Mouse (Mus musculus) cerebellum, postnatal 25 days (tissue): Measurements from ENCODE around the gene Ucp1.
A peak's percentile ranks its signal among the peaks of the same experiment; 100 is the strongest.
"Not testable (repeated sequence)": the region's sequence is repeated elsewhere in the genome, so short reads cannot be mapped to it uniquely, and the experiment has no call there.

ENCODE experiments used
- DNase-seq, 2 experiments: peaks; one replicate each; pipeline ENCODE4 v3.0.0; 2021; ENCODE audit warnings: mixed read lengths in 2 of 2

Gene Ucp1

DNA sequence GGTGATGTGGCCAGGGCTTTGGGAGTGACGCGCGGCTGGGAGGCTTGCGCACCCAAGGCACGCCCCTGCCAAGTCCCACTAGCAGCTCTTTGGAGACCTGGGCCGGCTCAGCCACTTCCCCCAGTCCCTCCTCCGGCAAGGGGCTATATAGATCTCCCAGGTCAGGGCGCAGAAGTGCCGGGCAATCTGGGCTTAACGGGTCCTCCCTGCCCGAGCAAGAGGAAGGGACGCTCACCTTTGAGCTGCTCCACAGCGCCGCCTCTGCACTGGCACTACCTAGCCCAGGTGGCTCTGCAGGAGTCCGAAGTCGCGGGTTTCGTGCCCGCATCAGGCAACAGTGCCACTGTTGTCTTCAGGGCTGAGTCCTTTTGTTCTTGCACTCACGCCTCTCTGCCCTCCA, at the start of gene Ucp1:
Ucp1 (plus strand) TSS at position 177 of the 400 bp plus-strand sequence.
- peak; percentile 42 to 59 for DNase-seq

DNA sequence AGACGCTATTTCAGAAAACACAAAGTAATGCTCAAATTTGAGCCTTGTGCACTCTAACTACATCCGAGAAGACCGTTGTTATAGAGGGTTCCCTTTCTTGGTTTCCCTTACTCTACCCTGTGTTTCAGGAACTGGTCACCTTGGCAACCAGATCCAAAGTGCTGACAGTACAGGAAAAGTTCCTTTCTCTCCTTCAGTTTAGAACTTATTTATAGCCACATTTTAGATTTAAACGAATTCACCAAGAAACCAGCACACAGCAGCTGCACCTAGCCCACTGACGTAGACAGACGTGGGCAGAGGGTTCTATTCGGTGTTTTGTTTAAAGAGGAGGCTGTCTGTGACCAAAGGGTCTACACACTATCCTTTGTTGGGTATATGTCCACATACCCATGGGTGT, 46.0 kb upstream of the Ucp1 start:
- DNase-seq = no peak

DNA sequence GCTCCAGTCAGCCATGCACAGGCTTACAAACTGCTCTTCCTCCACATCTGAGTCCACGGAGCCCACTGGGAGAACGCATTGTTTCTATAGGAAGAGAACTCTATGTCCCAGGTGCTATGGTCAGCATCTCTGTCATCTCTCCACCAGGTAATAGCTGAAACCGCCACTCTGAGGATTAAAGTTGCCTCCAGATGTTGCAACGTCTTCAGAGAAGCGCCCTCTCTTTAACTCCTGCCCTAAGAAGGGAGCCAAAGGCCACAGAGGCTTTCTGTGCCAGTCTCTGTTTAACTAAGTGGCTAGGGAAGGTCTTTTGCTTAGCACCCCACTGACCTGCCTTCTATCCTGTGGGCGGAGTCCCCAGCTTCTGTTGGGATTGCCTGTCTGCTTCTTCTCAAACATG, 39.3 kb upstream of the Ucp1 start:
- DNase-seq = no peak

DNA sequence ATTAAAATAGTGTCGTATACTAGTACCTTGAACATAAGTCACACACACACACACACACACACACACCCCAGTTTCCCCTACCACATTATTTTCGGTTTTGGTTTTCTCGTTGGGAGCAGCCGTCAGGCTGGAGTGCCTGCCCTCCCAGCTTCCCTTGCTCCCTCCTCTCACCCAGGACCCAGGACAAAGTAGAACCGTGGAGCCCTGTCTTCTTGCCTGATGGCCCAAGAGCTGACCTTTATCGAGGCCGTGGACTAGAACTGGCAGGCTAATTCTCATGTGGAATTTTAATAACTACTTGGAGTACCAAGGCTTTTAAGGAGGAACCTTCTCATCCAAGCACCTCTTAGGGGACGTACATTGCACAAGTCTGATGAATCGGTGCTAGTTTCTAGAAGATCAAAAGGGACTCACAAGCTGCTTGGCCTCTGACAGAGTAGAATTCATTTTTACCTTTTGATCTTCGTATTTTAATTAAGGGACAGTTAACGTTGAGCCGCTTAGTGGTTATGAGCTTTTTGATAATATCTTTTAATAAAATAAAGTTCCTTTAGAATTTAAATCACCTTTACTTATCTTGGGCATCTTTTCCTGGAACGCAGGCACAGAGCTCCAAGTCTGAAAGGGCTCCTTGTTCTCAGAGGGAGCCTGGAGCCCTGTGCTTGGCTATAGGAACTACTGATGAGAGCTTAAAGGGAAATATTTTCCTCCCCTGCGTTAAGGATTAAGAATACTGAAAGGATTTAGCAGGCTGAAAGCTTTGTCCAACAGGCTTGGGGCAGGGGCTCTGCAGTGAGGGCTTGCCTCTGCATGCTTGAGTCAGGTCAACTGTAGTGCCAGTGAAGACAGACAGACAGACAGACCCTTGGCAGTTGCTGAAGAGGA, 38.5 kb upstream of the Ucp1 start:
- no peak for DNase-seq

DNA sequence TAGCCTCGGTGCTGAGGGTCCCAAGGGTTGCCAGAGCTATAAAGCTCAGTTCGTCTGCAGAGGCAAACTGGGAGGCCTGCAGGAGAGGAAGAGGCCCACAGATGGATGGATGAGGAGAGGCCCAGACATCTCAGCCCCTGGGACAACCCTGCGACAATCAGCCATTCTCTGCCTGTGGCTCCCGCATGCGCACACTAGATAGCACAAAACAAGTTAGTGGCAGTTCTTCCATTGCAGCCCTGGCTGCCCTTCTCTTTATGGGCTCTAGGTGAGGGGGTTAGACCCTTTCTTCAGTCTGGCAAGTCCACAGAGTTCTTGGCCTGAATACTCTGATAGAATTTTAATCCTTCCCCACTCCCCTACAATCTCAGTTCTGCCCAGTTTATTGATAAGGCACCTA, 37.4 kb upstream of the Ucp1 start:
- no peak for DNase-seq

DNA sequence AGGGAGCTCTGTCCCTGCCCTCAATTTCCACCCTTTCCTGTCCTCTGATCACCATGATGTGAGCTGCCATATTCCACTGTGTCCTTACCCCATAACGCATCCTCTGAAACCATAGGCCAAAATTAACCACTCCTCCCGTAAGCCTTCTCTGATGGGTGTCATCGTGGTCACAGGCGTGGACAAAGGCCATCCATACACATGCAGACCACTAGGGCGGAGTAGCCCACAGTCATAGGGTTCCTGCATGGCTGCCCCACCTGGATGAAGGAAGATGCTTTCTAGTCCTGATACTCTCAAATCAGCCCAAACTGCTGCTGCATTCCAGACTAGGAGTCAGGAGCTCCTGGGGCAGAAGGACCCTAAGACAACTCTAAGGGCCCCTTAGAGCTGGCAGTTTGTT, 32.5 kb upstream of the Ucp1 start:
- no peak for DNase-seq

DNA sequence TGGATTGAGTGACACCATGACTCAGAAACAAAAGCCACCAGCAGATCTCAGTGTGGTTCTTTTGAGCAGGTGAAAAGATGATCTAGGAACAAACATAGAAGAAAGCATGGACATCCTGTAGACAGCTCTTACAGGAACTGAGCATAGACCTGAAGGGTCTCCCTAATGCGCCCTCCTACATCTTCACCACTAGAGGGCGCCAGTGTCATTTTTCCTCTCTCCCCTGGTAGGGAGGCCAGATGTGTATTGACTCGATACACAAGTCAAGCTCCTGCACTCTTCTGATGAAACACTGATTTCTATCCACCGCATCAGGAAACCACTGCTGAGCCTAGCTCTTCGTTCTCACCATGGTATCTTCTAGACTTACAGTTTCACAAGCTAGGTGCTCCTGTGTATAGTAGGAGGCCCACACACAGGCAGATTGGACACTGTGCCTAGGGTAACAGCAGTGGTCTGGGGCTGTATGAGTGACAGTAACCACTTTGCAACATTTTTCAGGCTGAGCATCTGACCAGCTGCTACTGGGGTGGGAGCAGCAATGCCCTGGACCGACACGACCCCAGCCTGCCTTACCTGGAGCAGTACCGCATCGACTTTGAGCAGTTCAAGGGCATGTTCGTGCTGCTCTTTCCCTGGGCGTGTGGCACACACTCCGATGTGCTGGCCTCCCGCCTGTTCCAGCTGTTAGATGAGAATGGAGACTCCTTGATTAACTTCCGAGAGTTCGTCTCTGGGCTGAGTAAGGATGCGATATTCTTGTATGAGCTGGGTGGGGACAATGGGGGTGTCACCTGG, 29.5 kb upstream of the Ucp1 start:
- peak; percentile 47 to 59 for DNase-seq

DNA sequence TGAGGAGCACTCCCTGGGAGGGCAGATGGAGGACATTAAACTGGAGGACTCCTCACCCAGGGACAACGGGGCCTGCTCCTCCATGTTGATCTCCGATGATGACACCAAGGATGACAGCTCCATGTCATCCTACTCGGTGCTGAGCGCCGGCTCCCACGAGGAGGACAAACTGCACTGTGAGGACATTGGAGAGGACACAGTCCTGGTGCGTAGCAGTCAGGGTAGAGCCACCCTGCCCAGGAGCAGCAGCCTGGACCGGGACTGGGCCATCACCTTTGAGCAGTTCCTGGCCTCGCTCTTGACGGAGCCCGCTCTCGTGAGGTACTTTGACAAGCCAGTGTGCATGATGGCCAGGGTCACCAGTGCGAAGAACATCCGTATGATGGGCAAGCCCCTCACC, 19.0 kb upstream of the Ucp1 start:
- no peak for DNase-seq

DNA sequence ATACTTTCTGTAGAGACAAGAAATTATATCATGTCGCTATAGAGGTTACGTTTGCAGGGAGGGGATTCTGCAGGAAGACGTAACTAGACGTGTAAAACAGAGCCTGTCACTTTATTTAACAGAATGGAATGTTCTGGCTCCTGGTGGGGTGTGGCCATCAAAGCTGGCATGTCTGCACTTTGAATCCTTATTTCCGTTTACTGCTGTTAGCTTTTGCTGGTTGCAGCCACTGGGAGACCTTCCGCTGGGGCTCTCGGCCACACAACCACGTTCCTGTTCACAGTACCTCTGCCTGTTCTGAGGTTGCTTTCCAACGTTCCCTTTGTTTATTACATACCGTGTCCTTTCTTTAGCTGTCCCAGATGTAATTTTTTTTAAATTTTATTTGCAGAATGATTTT, 17.7 kb upstream of the Ucp1 start:
- no peak for DNase-seq

DNA sequence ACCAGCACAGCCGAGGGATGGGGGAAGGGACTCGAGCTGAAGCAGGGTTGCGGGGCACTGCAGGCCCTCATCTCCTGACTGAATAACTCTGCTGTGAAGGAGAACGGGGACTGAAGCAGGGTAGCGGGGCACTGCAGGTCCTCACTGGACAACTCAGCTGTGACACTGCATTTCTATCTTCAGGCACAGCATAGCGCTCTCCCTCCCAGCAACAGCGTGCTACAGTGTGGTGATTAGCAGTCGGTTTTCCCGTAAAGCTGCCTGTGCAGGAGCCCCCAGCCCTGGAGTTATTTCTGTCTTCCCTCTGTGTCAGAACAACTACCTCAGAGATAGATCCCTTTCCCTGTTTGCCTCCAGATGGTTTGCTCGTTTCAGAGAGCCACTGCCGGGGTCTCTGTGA, 15.7 kb upstream of the Ucp1 start:
- no peak for DNase-seq

DNA sequence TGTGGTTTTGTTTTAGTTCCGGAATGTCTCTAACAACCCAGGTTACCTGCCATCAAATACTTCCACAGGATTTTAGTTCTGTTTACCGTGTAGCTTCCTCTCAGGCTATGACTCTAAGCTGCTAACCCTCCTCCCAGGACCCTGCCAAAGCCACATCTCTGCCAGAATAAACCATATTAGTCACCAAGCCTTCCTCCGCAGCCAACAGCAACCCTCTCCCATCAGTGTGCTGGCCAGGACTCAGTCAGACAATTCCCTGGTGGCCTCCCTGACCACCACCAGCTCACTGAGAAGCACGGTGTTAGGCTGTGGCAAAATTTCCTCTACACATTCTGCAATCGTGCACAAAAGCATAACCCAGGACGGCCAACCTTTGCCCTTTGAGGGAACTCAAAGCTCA, 11.7 kb upstream of the Ucp1 start:
- DNase-seq = no peak

DNA sequence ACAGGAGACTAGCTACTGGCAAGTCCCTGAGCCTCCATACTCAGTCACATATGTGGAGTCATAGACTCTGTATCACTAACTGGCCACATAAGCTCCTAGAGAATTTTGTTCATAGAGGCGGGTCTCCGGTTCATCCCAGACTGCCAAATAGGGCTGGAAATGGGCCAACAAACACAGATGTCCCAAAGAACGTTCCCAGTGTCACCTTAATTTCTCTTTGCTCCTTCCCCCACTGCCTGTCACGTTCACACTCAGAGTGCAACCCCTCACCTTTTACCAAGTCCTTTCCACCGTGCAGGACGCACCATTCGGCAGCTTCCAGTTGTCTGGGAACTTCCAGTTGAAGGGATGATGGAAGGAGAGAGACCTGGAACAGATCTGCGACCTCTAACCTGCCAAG, 4.8 kb upstream of the Ucp1 start:
- DNase-seq = no peak

DNA sequence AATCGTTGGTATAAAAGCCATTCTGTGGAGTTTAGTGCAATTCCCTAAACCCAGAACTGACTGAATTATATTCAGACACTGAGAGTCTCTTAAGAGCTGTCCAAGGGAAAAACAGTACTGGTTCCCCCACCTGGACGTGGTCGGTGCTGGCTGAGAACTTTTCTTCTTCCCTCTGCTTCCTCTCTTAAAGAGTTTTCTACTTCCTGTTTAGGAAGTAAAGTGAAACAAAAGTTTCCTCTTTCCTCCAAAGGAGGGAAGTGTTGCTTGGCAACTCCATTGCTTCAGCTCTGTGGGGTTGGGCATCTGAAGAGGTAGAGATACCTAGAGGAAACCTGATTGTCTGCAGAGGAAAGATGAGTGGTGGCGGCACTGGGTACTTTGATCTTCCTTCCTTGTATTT, 7.2 kb downstream of the Ucp1 start:
- no peak for DNase-seq

DNA sequence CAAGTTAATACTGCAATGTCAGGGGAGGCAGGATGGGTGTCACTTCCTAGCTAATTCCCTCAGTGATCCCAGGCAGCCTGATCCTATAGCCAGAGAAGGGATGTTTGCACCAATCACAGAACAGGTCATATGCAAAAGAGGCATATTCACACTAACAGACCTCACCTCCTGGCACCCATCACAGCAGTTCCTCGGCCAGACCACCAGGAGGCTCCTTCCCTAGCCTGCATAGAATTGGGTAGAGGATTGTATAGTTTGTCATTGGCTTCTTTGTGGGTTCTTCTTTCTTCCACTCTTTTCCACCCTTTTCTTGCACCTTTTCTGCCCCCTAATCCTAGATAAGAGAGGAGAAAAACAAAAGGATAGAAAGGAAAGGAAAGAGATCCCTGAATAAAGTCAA, 10.0 kb downstream of the Ucp1 start:
- DNase-seq = no peak

DNA sequence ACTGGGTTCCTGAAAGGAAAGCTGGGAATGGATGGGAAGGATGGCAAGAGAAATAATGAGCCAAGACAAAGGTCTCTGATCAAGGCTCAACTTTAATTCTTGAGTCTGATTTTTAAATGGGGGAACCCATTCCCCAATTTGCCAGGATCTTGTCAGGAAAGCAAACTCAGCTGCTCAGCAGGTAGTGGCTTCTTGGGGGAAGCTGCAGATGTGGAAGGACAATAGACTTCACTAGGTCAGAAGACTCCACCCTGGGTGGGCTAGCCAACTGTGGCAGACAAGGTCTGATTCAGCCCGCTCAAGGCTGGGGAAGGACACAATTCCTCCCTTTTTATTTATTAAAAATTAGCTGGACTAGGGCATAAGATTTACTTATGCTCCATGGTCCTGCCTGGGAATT, 14.8 kb downstream of the Ucp1 start:
- no peak for DNase-seq

DNA sequence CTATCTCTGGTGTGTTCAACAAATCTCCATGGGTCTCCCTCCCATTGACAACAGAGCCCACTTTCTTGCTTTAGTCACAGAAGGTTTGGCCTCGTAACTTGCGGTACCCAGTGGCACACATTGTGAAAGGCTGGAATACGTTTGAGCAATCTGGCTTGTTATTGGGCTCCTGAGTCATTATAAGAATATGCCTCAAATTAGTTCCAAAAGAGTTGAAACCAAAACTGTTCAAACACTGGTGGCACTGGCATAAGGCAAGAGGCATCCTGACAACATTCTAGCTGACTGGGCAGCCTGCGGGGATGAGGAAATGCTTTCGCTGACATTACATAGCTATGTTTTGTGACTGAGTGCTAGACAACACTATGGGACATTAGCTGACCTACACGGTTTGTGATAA, 19.7 kb downstream of the Ucp1 start:
- DNase-seq = no peak

DNA sequence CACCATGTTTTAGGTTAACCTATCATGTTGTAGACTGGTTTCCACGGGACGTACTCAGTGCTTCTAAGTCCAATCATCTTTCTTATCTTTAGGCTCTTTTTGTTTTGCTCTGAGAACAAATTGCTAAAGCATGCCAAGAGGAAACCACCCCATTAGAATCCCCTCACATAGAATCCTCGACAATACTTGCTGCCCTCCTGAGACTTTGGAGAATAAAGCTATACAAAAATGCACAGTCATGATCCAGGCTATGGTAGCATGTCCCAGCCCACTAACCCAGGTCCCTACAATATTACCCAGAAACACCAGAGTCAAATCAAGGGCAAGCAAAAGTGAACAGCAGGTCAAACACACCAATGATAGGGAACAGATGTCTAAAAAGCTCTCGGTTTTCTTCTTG, 24.9 kb downstream of the Ucp1 start:
- DNase-seq = not testable (repeated sequence)

DNA sequence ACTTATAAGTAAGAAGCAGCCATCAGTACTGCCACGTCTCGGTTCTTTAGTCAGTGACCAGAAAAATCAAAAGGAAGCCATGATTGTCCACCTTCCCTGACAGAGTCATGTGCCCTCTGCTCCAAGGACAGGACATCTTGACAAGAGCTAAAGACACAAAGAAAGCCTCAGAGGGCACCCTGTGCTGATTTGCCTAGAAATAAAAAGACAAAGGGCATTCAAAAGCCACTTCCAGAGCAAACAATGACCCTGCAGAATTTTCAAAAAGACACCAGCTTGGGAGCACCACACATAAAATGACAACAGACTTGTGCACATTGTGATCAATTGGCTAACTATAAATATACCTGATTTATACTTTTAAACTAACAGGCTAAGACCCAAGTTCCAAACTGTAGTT, 25.5 kb downstream of the Ucp1 start:
- no peak for DNase-seq

DNA sequence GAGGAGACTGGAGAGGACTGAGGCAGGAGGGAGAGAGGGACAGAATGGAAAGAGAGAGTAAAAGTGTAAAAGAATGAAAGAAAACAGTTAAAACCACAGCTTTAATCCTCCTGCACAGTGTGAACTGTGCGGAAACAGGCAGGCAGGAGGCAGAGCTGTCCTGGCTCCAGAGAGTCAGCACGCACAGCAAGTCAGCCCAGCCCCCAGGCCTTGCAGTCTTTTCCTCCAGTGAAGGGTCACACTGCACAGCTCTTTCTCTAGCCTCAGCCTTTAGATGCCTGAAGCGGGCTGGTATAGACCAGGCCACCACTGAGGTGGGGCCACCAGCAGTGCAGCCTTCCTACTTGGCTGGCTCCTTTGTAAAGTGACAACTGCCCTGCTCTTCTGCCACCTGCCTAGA, 30.4 kb downstream of the Ucp1 start:
- no peak for DNase-seq

DNA sequence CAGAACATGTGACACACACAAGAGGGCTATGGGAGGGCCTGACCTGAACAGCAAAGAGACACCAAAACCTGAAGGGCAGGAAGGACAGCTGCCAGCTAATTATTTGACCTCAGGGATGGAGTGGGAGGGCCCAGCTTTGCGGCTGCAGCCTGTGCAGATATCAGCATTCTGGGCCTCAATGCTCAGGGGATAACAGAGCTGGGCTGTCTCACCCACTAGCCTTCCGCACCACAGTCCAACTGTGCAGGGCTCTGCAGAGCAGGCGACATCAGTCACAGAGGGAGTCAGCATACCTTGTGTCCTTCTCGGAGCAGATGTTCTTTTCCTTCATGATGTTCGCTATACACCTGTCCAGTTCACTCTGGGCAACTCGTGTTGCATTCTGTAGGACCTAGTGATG, 32.2 kb downstream of the Ucp1 start:
- DNase-seq = no peak

DNA sequence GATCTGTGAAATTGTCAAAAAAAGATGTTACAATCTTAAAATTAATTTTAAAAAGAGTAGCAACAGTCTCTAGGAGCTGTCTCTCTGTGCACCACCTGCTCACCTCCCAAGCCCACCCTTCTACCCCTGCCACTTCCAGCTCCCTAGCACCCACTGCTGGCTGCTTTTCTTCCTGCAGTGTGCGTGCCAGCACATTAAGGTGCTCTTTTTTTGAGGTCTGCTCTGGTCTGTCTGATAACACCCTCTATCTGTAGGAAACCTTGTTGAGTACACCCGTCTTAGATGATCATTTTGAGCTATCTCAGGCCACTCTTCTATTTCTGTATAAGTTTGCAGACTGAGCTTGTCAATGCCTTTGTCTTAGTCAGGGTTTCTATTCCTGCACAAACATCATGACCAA, 32.9 kb downstream of the Ucp1 start:
- no peak for DNase-seq

DNA sequence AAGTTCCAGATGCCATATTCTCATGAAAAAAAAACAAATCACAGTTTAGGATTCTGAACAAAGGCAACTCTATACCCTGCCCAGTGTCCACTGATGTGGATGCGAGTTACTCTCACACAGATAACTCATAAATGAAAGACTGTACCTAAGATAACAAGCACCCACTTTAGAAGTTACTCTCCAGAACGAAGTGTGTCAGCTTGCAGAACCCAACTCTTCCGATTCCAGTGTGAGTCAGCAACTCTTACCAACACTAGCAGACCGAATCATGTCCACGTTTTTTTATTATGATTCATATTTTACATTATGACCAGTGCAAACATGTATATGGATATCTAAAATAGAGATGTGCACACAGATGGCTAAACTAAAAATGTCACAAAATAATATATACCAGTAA, 37.7 kb downstream of the Ucp1 start:
- DNase-seq = no peak

DNA sequence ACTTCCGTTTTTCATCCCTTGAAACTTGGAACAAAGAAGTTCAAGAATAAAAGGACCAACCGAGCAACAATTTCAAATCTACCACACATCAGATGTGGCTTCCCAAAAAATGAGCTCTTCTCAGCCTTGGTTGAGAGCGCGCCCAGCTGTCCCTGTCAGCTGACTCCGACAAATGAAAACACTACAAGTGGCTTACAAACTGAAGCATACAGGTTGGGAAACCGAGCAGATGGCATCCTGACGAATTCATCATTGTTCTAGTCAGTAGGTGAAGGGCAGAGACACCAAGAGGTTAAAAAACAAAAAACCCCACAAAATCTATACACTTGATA, 41.4 kb downstream of the Ucp1 start:
- DNase-seq = peak in 1 of 2 experiments; percentile 51

DNA sequence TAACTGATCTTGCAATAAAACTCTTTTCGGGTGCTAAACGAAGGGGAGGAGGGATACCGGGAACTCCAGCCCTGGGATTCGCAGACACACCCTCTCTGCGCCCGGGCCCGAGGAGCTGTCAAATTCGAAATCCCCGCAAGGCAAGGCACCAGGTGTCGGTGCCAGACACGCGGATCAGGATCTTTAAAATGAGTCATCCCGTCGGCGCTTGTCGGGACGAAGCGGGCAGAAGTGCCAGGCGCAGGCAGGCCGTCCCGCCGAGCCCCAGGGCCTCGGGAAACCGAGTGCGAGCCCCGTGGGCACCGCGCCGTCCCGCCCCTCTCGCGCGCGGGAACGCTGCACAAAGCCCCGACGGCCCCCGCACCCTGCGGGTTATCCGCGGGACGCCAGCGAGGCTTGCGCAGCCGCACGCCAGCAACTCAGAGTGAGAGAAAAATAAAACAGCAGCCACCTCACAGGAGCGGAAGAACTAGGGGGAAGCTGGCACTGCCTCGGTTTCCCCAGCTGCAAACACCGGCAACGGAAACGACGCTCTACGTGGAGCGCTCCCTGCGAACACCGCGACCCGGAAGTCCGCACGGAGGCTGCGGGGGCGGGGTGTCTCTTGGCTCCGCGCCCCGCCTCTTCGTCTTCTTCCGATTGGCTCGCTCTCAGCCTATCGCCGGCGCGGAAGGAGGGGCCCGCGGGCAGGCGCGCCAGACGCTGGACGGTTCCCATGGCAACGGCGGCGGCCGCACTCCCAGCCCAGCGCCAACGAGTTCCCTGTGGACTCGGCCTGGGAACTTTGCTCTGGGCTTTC, 41.9 kb downstream of the Ucp1 start, which contains the start of gene Elmod2:
Elmod2 (minus strand) TSS at position 588 of the 799 bp plus-strand sequence.
- DNase-seq = peak; percentile 97 to 99
